Mouse (Mus musculus): Measurements from ENCODE around the gene Gm11172. TPM values are rescaled to one million over a fixed set of nuclear protein-coding genes. Genes with fewer than 3 reads are reported as not detected.

Gene Gm11172
- polyA plus RNA-seq, 1 experiment from 2014 or later = not detected

GRCm38 (mm10) chr16:10819966-10820365, 7.3 kb downstream of the Gm11172 start:
- Histone ChIP-seq H3K36me3 (ENCODE audit: control insufficient read depth, insufficient read depth, low read length) (no peaks in the 10 kb centered on the region), H3K9me3 (ENCODE audit: control insufficient read depth, low read length) (no peaks in the 10 kb centered on the region), H3K27me3 (ENCODE audit: control insufficient read depth, insufficient read depth, low read length) (0 out of 2 replicates have a peak, but pooled peaks cover 2% of the 10 kb centered on the region), H3K9ac (ENCODE audit: low read depth, low read length) (no peak overlapping the region), H3K4me2 (replicated peaks; ENCODE audit: low read depth, low read length) (no peak overlapping the region), H3K27ac (ENCODE audit: low read depth, low read length) (no peak overlapping the region), H3K4me3 (ENCODE audit: low read length) (no peak overlapping the region), H3K4me1 (ENCODE audit: control insufficient read depth, insufficient read depth, low read length) (peaks cover 15% of the 10 kb centered on the region; the same call in 1 of the 2 replicates)
- ATAC-seq (ENCODE audit: low FRiP score, low TSS enrichment) = no peak
- 74% methylated on average over 3 of the region's 3 CpGs for WGBS

GRCm38 (mm10) chr16:10821387-10821786, 8.7 kb downstream of the Gm11172 start:
- Histone ChIP-seq H3K27ac (ENCODE audit: low read depth, low read length) (peak overlapping the region; percentile 70), H3K4me2 (replicated peaks; ENCODE audit: low read depth, low read length) (no peak overlapping the region), H3K36me3 (ENCODE audit: control insufficient read depth, insufficient read depth, low read length) (no peaks in the 10 kb centered on the region), H3K4me3 (ENCODE audit: low read length) (no peak overlapping the region), H3K9me3 (ENCODE audit: control insufficient read depth, low read length) (no peaks in the 10 kb centered on the region), H3K9ac (ENCODE audit: low read depth, low read length) (no peak overlapping the region), H3K4me1 (ENCODE audit: control insufficient read depth, insufficient read depth, low read length) (peaks cover 15% of the 10 kb centered on the region; the same call in 1 of the 2 replicates), H3K27me3 (ENCODE audit: control insufficient read depth, insufficient read depth, low read length) (0 out of 2 replicates have a peak, but pooled peaks cover 2% of the 10 kb centered on the region)
- peak; percentile 72 for ATAC-seq (ENCODE audit: low FRiP score, low TSS enrichment)
- 20% methylated on average over 4 of the region's 4 CpGs for WGBS

GRCm38 (mm10) chr16:10824536-10824935, 11.8 kb downstream of the Gm11172 start:
- H3K36me3 ChIP-seq (ENCODE audit: control insufficient read depth, insufficient read depth, low read length) = no peaks in the 10 kb centered on the region
- no peaks in the 10 kb centered on the region for H3K9me3 ChIP-seq (ENCODE audit: control insufficient read depth, low read length)
- no peak overlapping the region for H3K4me3 ChIP-seq (ENCODE audit: low read length)
- no peak overlapping the region for H3K4me2 ChIP-seq (replicated peaks; ENCODE audit: low read depth, low read length)
- 0 out of 2 replicates have a peak, but pooled peaks cover 2% of the 10 kb centered on the region for H3K27me3 ChIP-seq (ENCODE audit: control insufficient read depth, insufficient read depth, low read length)
- WGBS = 94% methylated on average over 1 of the region's 1 CpGs
- no peak for ATAC-seq (ENCODE audit: low FRiP score, low TSS enrichment)
- no peak overlapping the region for H3K27ac ChIP-seq (ENCODE audit: low read depth, low read length)
- H3K9ac ChIP-seq (ENCODE audit: low read depth, low read length) = no peak overlapping the region
- peaks cover 15% of the 10 kb centered on the region; the same call in 1 of the 2 replicates for H3K4me1 ChIP-seq (ENCODE audit: control insufficient read depth, insufficient read depth, low read length)

- H3K27ac ChIP-seq (ENCODE audit: low read depth, low read length) = no peak overlapping the region
- 0 out of 2 replicates have a peak, but pooled peaks cover 5% of the 10 kb centered on the region for H3K4me1 ChIP-seq (ENCODE audit: control insufficient read depth, insufficient read depth, low read length)
- H3K4me2 ChIP-seq (replicated peaks; ENCODE audit: low read depth, low read length) = no peak overlapping the region
- H3K27me3 ChIP-seq (ENCODE audit: control insufficient read depth, insufficient read depth, low read length) = 0 out of 2 replicates have a peak, but pooled peaks cover 2% of the 10 kb centered on the region
- 82% methylated on average over 4 of the region's 4 CpGs for WGBS
- no peak overlapping the region for H3K4me3 ChIP-seq (ENCODE audit: low read length)
- no peak overlapping the region for H3K9ac ChIP-seq (ENCODE audit: low read depth, low read length)
- H3K36me3 ChIP-seq (ENCODE audit: control insufficient read depth, insufficient read depth, low read length) = no peaks in the 10 kb centered on the region
- ATAC-seq (ENCODE audit: low FRiP score, low TSS enrichment) = no peak
- no peaks in the 10 kb centered on the region for H3K9me3 ChIP-seq (ENCODE audit: control insufficient read depth, low read length)
These were observed 13.1 kb downstream of the Gm11172 start for GRCm38 (mm10) chr16:10825840-10826239.

GRCm38 (mm10) chr16:10827269-10827668, 14.6 kb downstream of the Gm11172 start:
- ATAC-seq (ENCODE audit: low FRiP score, low TSS enrichment) = no peak
- no peaks in the 10 kb centered on the region for H3K4me1 ChIP-seq (ENCODE audit: control insufficient read depth, insufficient read depth, low read length)
- H3K27ac ChIP-seq (ENCODE audit: low read depth, low read length) = no peak overlapping the region
- no peak overlapping the region for H3K4me3 ChIP-seq (ENCODE audit: low read length)
- no peak overlapping the region for H3K4me2 ChIP-seq (replicated peaks; ENCODE audit: low read depth, low read length)
- no peaks in the 10 kb centered on the region for H3K9me3 ChIP-seq (ENCODE audit: control insufficient read depth, low read length)
- WGBS = 86% methylated on average over 9 of the region's 9 CpGs
- 0 out of 2 replicates have a peak, but pooled peaks cover 2% of the 10 kb centered on the region for H3K27me3 ChIP-seq (ENCODE audit: control insufficient read depth, insufficient read depth, low read length)
- no peaks in the 10 kb centered on the region for H3K36me3 ChIP-seq (ENCODE audit: control insufficient read depth, insufficient read depth, low read length)
- H3K9ac ChIP-seq (ENCODE audit: low read depth, low read length) = no peak overlapping the region

GRCm38 (mm10) chr16:10827766-10828460, 15.2 kb downstream of the Gm11172 start:
- 80% methylated on average over 7 of the region's 7 CpGs for WGBS
- H3K4me3 ChIP-seq (ENCODE audit: low read length) = no peak overlapping the region
- no peaks in the 10 kb centered on the region for H3K36me3 ChIP-seq (ENCODE audit: control insufficient read depth, insufficient read depth, low read length)
- H3K27me3 ChIP-seq (ENCODE audit: control insufficient read depth, insufficient read depth, low read length) = 0 out of 2 replicates have a peak, but pooled peaks cover 2% of the 10 kb centered on the region
- H3K9me3 ChIP-seq (ENCODE audit: control insufficient read depth, low read length) = no peaks in the 10 kb centered on the region
- H3K4me2 ChIP-seq (replicated peaks; ENCODE audit: low read depth, low read length) = no peak overlapping the region
- H3K27ac ChIP-seq (ENCODE audit: low read depth, low read length) = no peak overlapping the region
- no peak overlapping the region for H3K9ac ChIP-seq (ENCODE audit: low read depth, low read length)
- H3K4me1 ChIP-seq (ENCODE audit: control insufficient read depth, insufficient read depth, low read length) = no peaks in the 10 kb centered on the region
- no peak for ATAC-seq (ENCODE audit: low FRiP score, low TSS enrichment)

GRCm38 (mm10) chr16:10828461-10828805, 15.7 kb downstream of the Gm11172 start:
- Histone ChIP-seq H3K4me2 (replicated peaks; ENCODE audit: low read depth, low read length) (no peak overlapping the region), H3K27ac (ENCODE audit: low read depth, low read length) (no peak overlapping the region), H3K36me3 (ENCODE audit: control insufficient read depth, insufficient read depth, low read length) (no peaks in the 10 kb centered on the region), H3K27me3 (ENCODE audit: control insufficient read depth, insufficient read depth, low read length) (0 out of 2 replicates have a peak, but pooled peaks cover 1% of the 10 kb centered on the region), H3K4me1 (ENCODE audit: control insufficient read depth, insufficient read depth, low read length) (no peaks in the 10 kb centered on the region), H3K9me3 (ENCODE audit: control insufficient read depth, low read length) (no peaks in the 10 kb centered on the region), H3K4me3 (ENCODE audit: low read length) (no peak overlapping the region), H3K9ac (ENCODE audit: low read depth, low read length) (no peak overlapping the region)
- WGBS = 59% methylated on average over 4 of the region's 4 CpGs
- ATAC-seq (ENCODE audit: low FRiP score, low TSS enrichment) = no peak

GRCm38 (mm10) chr16:10834542-10834910, 21.8 kb downstream of the Gm11172 start:
- Histone ChIP-seq H3K27ac (ENCODE audit: low read depth, low read length) (no peak overlapping the region), H3K4me2 (replicated peaks; ENCODE audit: low read depth, low read length) (peak overlapping the region; percentile 86), H3K4me1 (ENCODE audit: control insufficient read depth, insufficient read depth, low read length) (peaks cover 19% of the 10 kb centered on the region), H3K36me3 (ENCODE audit: control insufficient read depth, insufficient read depth, low read length) (no peaks in the 10 kb centered on the region), H3K4me3 (ENCODE audit: low read length) (peak overlapping the region; percentile 79), H3K27me3 (ENCODE audit: control insufficient read depth, insufficient read depth, low read length) (no peaks in the 10 kb centered on the region), H3K9me3 (ENCODE audit: control insufficient read depth, low read length) (no peaks in the 10 kb centered on the region), H3K9ac (ENCODE audit: low read depth, low read length) (peak overlapping the region; percentile 70; the same call in 1 of the 2 replicates)
- WGBS = 11% methylated on average over 12 of the region's 12 CpGs
- no peak for ATAC-seq (ENCODE audit: low FRiP score, low TSS enrichment)

GRCm38 (mm10) chr16:10834911-10835587, 22.3 kb downstream of the Gm11172 start, which contains the start of gene Rmi2:
TSS of gene Rmi2 (plus strand) at chr16:10835059.
- WGBS = under 1% methylated on average over 61 of the region's 69 CpGs
- peaks cover 19% of the 10 kb centered on the region for H3K4me1 ChIP-seq (ENCODE audit: control insufficient read depth, insufficient read depth, low read length)
- H3K4me3 ChIP-seq (ENCODE audit: low read length) = peak within 1 kb of the TSS; percentile 79
- peak within 1 kb of the TSS; percentile 62; the same call in 1 of the 2 replicates for H3K27ac ChIP-seq (ENCODE audit: low read depth, low read length)
- peak within 1 kb of the TSS; percentile 86 for H3K4me2 ChIP-seq (replicated peaks; ENCODE audit: low read depth, low read length)
- no peaks in the 10 kb centered on the region for H3K9me3 ChIP-seq (ENCODE audit: control insufficient read depth, low read length)
- peak; percentile 95 for ATAC-seq (ENCODE audit: low FRiP score, low TSS enrichment)
- peak within 1 kb of the TSS; percentile 70 for H3K9ac ChIP-seq (ENCODE audit: low read depth, low read length)
- H3K27me3 ChIP-seq (ENCODE audit: control insufficient read depth, insufficient read depth, low read length) = no peaks in the 10 kb centered on the region
- H3K36me3 ChIP-seq (ENCODE audit: control insufficient read depth, insufficient read depth, low read length) = no peaks in the 10 kb centered on the region
